ENCODE assay signal across 21 mouse cellular contexts in genomic region chr2:163916703-163917102, GRCm38 (mm10). TPM values are rescaled to one million over a fixed set of nuclear protein-coding genes. Genes with fewer than 3 reads are reported as not detected.
DNase-seq lines count a peak whose midpoint lies in the region; ATAC-seq and TF ChIP-seq lines count a peak whose summit lies in the region.
"Had no signal": no experiment of that assay in that cellular context is flagged by ENCODE, and none has a peak within 500 bp of the region (broad histone marks: within the 10 kb centered on the region; RNA-seq: fewer than 3 reads in every experiment).

No protein-coding gene starts in this region.

- intact Hi-C loops in left cerebral cortex, adult 2 months (cut with DNase I), result loop anchor here (2.0 kb wide), 1 partner anchor 40 kb away; no protein-coding TSS in a partner anchor

- WGBS in midbrain, embryonic 13.5 days, result 88% methylated on average over 7 of the region's 7 CpGs
- WGBS in olfactory bulb, adult 2 months, result 87% methylated on average over 7 of the region's 7 CpGs

- peak overlapping the region; percentile 85 for H3K27ac ChIP-seq in left cerebral cortex, adult 2 months
- no peak overlapping the region for H3K27ac ChIP-seq in midbrain, embryonic 13.5 days
- H3K27ac ChIP-seq in olfactory bulb, adult 2 months (ENCODE audit: insufficient read depth, low read depth, low read length), result no peak overlapping the region
- H3K27ac ChIP-seq: forebrain, embryonic 12.5 days; heart, adult 2 months; heart, embryonic 15.5 days; limb, embryonic 13.5 days; liver, embryonic 13.5 days; lung, embryonic 15.5 days had no signal

- TF ChIP-seq POLR2A in olfactory bulb, adult 2 months (IDR thresholded peaks at IDR 0.05; ENCODE audit: insufficient read depth, low read depth, low read length), result no peak

- peak overlapping the region; percentile 43 for H3K4me3 ChIP-seq in left cerebral cortex, adult 2 months
- no peak overlapping the region for H3K4me3 ChIP-seq in midbrain, embryonic 13.5 days (replicated peaks)
- peak overlapping the region; percentile 20 for H3K4me3 ChIP-seq in olfactory bulb, adult 2 months (ENCODE audit: insufficient read depth, low read depth, low read length)
- H3K4me3 ChIP-seq: forebrain, embryonic 12.5 days; heart, adult 2 months; heart, embryonic 15.5 days; limb, embryonic 13.5 days; liver, embryonic 13.5 days; lung, embryonic 15.5 days had no signal

- no peak overlapping the region for H3K9ac ChIP-seq in midbrain, embryonic 13.5 days (replicated peaks)
- H3K9ac ChIP-seq: heart, embryonic 15.5 days; limb, embryonic 13.5 days; liver, embryonic 13.5 days; lung, embryonic 15.5 days had no signal

- H3K4me2 ChIP-seq in midbrain, embryonic 13.5 days (replicated peaks), result peak overlapping the region; percentile 91
- H3K4me2 ChIP-seq: forebrain, embryonic 12.5 days; heart, embryonic 15.5 days; limb, embryonic 13.5 days; liver, embryonic 13.5 days; lung, embryonic 15.5 days had no signal

- ATAC-seq in cerebellum, adult (ENCODE audit: insufficient number of reproducible peaks, low FRiP score, low TSS enrichment), result no peak
- ATAC-seq in midbrain, embryonic 13.5 days, result no peak
- ATAC-seq: intestine, embryonic 16.5 days had no signal

- no peaks in the 10 kb centered on the region for H3K36me3 ChIP-seq in midbrain, embryonic 13.5 days
- H3K36me3 ChIP-seq: forebrain, embryonic 12.5 days; heart, embryonic 15.5 days; limb, embryonic 13.5 days; liver, embryonic 13.5 days; lung, embryonic 15.5 days had no signal

- peaks cover 62% of the 10 kb centered on the region for H3K27me3 ChIP-seq in midbrain, embryonic 13.5 days

- DNase-seq in cerebellum, adult 9-11 months, result peak; percentile 41
- DNase-seq in left cerebral cortex, adult 2 months (ENCODE audit: extremely low spot score in 1 of 2, low spot score in 2 of 2), result no peak
- DNase-seq in left cerebral cortex, adult 18-20 months (ENCODE audit: low spot score in 2 of 2), result no peak
- DNase-seq in heart, adult 8-10 months (ENCODE audit: low spot score), result no peak
- DNase-seq: B cell, adult 2 months; gastrocnemius, postnatal 25 days; heart, adult 2 months; heart, postnatal 4 days; kidney, postnatal 4 days; liver, embryonic 13.5 days; lung, postnatal 4 days; spleen, adult 18-20 months; thymus, adult 18-20 months had no signal

- peaks cover 50% of the 10 kb centered on the region for H3K4me1 ChIP-seq in midbrain, embryonic 13.5 days (replicated peaks)
- peaks cover 47% of the 10 kb centered on the region for H3K4me1 ChIP-seq in olfactory bulb, adult 2 months (ENCODE audit: control insufficient read depth, insufficient read depth, low read length)
- H3K4me1 ChIP-seq: liver, embryonic 13.5 days had no signal

- H3K9me3 ChIP-seq in midbrain, embryonic 13.5 days, result no peaks in the 10 kb centered on the region
- H3K9me3 ChIP-seq: forebrain, embryonic 12.5 days; heart, embryonic 15.5 days; limb, embryonic 13.5 days; liver, embryonic 13.5 days; lung, embryonic 15.5 days had no signal

- no peak for TF ChIP-seq CTCF in left cerebral cortex, adult 2 months (IDR thresholded peaks at IDR 0.05)
- no peak for TF ChIP-seq CTCF in olfactory bulb, adult 2 months (IDR thresholded peaks at IDR 0.05; ENCODE audit: insufficient read depth, low read depth, low read length)

RNA-seq across cellular contexts. Expression of gene Rims4, which starts 1.8 kb away (rescaled TPM):
- total RNA-seq in left cerebral cortex, adult 2 months (2021), result 10 to 100 TPM; 85.4 to 89.5 TPM
- total RNA-seq in left cerebral cortex, adult 18-20 months (2021), result 10 to 100 TPM; 85.6 TPM
- 6.9 and 8.1 TPM in 2 replicates for polyA plus RNA-seq in midbrain, embryonic 13.5 days (2015; fragmentation: Nextera tagmentation; extraction: Ambion mirVana)
- polyA plus RNA-seq in olfactory bulb, adult 2 months (2012; ENCODE audit: insufficient read depth, insufficient read length, low replicate concordance, missing spikeins), result not detected in 2 replicates
- total RNA-seq in heart, adult 8-10 months (2022), result 1 to 10 TPM; 1.6 to 2.6 (median 1.8) TPM

Comparison
In these comparisons a context has a peak if more than half of its experiments do, and no peak if none do; other contexts are left out.
1. RNA of gene Rims4, which starts 1.8 kb away (total RNA-seq): 85.4 to 89.5 TPM in left cerebral cortex, adult 2 months and 85.6 TPM in left cerebral cortex, adult 18-20 months; 1.6 to 2.6 TPM in heart, adult 8-10 months; every median in the first group is over 10 times any median in the second.